Mouse (Mus musculus) liver, embryonic 15.5 days (tissue): ENCODE data around the gene Gemin8. TPM values are rescaled to one million over a fixed set of nuclear protein-coding genes. Genes with fewer than 3 reads are reported as not detected.

Source experiments
- ATAC-seq: fragments of 200-750 bp; cut with Nextera tagmentation; 2 replicates; pipeline ENCODE4 v1.8.0; 2017; ENCODE audit warnings: moderate number of reproducible peaks, mild to moderate bottlenecking, moderate library complexity; ENCODE audit not compliant: insufficient read depth
- H3K27ac ChIP-seq: fragments of 300-500 bp; sonication (generic); replicated peaks from 2 replicates; pipeline ENCODE4 v1.5.1; 2015; ENCODE audit warnings: mild to moderate bottlenecking, inconsistent platforms
- H3K27me3 ChIP-seq: fragments of 300-500 bp; sonication (generic); 2 replicates; pipeline ENCODE4 v1.6.1; 2015; ENCODE audit warnings: mild to moderate bottlenecking, inconsistent platforms
- H3K36me3 ChIP-seq: fragments of 300-500 bp; sonication (generic); replicated peaks from 2 replicates; pipeline ENCODE4 v1.6.1; 2015; ENCODE audit warnings: moderate library complexity, mild to moderate bottlenecking, inconsistent platforms
- H3K4me1 ChIP-seq: fragments of 300-500 bp; sonication (generic); replicated peaks from 2 replicates; pipeline ENCODE4 v1.6.1; 2015; ENCODE audit warnings: inconsistent platforms
- H3K4me2 ChIP-seq: fragments of 300-500 bp; sonication (generic); 2 replicates; pipeline ENCODE4 v1.6.1; 2015; ENCODE audit warnings: moderate library complexity, mild to moderate bottlenecking, inconsistent platforms
- H3K4me3 ChIP-seq: fragments of 300-500 bp; sonication (generic); replicated peaks from 2 replicates; pipeline ENCODE4 v1.5.1; 2015; ENCODE audit warnings: mild to moderate bottlenecking, inconsistent platforms
- H3K9ac ChIP-seq: fragments of 300-500 bp; sonication (generic); 2 replicates; pipeline ENCODE4 v1.6.1; 2015; ENCODE audit warnings: moderate library complexity, mild to moderate bottlenecking, inconsistent platforms
- H3K9me3 ChIP-seq: fragments of 300-500 bp; sonication (generic); replicated peaks from 2 replicates; pipeline ENCODE4 v1.6.1; 2016; ENCODE audit warnings: inconsistent platforms
- WGBS: fragments of 180-500 bp; shearing (Covaris S2); methylation state at CpG from one replicate; pipeline ENCODE4 v1.1.7; 2015; ENCODE audit warnings: mixed read lengths; ENCODE audit not compliant: insufficient replicate concordance; 5-methylcytosine and 5-hydroxymethylcytosine counted together
- polyA plus RNA-seq: library from polyadenylated mRNA; unstranded; fragments of >200 nt; fragmentation: Nextera tagmentation; extraction: Ambion mirVana; gene quantifications from 2 replicates; pipeline ENCODE4 v1.2.1, GENCODE M21; 2015

Gemin8 gene
- polyA plus RNA-seq, 1 experiment from 2014 or later: 5.1 TPM

GRCm38 (mm10) chrX:166230515-166231267 is 60.4 kb downstream of the Gemin8 start:
- no peak overlapping the region for H3K9ac ChIP-seq
- WGBS: 56% methylated on average over 6 of the region's 6 CpGs
- H3K4me1 ChIP-seq: no peaks in the 10 kb centered on the region
- no peaks in the 10 kb centered on the region for H3K36me3 ChIP-seq
- H3K27ac ChIP-seq: no peak overlapping the region
- no peaks in the 10 kb centered on the region for H3K27me3 ChIP-seq
- H3K9me3 ChIP-seq: no peaks in the 10 kb centered on the region
- H3K4me3 ChIP-seq: no peak overlapping the region
- no peak overlapping the region for H3K4me2 ChIP-seq
- no peak for ATAC-seq

- no peak for ATAC-seq
- Histone ChIP-seq H3K9me3 (no peaks in the 10 kb centered on the region), H3K27me3 (peaks cover 41% of the 10 kb centered on the region), H3K27ac (no peak overlapping the region), H3K36me3 (no peaks in the 10 kb centered on the region), H3K4me1 (no peaks in the 10 kb centered on the region), H3K4me2 (no peak overlapping the region), H3K4me3 (no peak overlapping the region), H3K9ac (no peak overlapping the region)
- 23% methylated on average over 2 of the region's 2 CpGs for WGBS
Measured at GRCm38 (mm10) chrX:166236131-166236530, 65.9 kb downstream of the Gemin8 start.

- H3K9ac ChIP-seq: no peak within 1 kb of the TSS
- no peaks in the 10 kb centered on the region for H3K9me3 ChIP-seq
- H3K27me3 ChIP-seq: peaks cover 45% of the 10 kb centered on the region
- H3K4me2 ChIP-seq: peak within 1 kb of the TSS; percentile 63
- H3K27ac ChIP-seq: no peak within 1 kb of the TSS
- H3K4me1 ChIP-seq: no peaks in the 10 kb centered on the region
- H3K36me3 ChIP-seq: no peaks in the 10 kb centered on the region
- peak within 1 kb of the TSS; percentile 42 for H3K4me3 ChIP-seq
- 20% methylated on average over 63 of the region's 63 CpGs for WGBS
- ATAC-seq: peak; percentile 56
Measured at GRCm38 (mm10) chrX:166238831-166239460, 68.7 kb downstream of the Gemin8 start, which contains the start of gene Gpm6b. Gene Gpm6b, plus strand, starts transcription at chrX:166238911.

GRCm38 (mm10) chrX:166239520-166239919 is 69.3 kb downstream of the Gemin8 start:
- Histone ChIP-seq H3K36me3 (no peaks in the 10 kb centered on the region), H3K27me3 (peaks cover 45% of the 10 kb centered on the region), H3K4me1 (no peaks in the 10 kb centered on the region), H3K4me2 (peak overlapping the region; percentile 63), H3K27ac (no peak overlapping the region), H3K9me3 (no peaks in the 10 kb centered on the region), H3K9ac (no peak overlapping the region), H3K4me3 (peak overlapping the region; percentile 42)
- WGBS: 22% methylated on average over 13 of the region's 13 CpGs
- no peak for ATAC-seq

Other genes with a start within 250 kb of the Gemin8 start
- gene Gpm6b, start 68.5 kb downstream of the Gemin8 start, polyA plus RNA-seq: 2.3 and 2.8 TPM in 2 replicates